Mouse (Mus musculus) kidney, postnatal 10 days (tissue): Measurements from ENCODE around the gene Megf6.
A peak's percentile ranks its signal among the peaks of the same experiment; 100 is the strongest.

ENCODE experiments used
- DNase-seq: peaks from one replicate; pipeline ENCODE4 v3.0.0; 2021; ENCODE audit warnings: mixed read lengths

Gene Megf6

DNA sequence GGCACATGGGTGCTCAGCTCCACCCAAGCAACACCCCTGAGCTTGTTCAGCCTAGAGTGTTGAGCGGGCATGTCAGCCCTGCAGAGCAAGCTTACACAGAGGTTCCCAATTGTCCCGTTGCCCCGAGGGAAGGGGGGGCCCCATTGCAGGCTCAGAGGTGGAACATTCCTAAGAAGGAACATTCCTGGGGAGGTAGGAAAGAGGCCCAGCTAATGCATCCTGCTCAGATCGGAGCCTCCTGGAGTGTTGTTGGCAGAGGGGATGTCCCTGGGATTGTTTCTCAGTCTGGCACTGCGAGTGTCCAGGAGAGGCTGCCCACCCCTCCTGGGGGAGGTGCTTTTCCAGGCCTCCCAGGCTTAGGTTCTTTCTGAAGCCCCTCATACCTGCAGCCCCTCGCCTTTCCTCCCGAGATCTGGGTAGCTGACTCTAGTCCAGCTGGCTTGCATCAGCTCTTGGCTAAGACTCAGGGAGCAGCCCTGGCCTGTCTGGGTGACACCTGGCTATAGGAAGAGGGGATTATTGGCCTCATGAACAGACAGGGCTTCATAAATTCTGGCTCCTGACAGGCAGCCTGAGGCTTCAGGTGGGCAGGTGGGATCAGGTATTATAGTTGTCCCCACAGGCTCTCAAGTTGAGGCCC lies 47.3 kb downstream of the Megf6 start:
- no peak for DNase-seq

DNA sequence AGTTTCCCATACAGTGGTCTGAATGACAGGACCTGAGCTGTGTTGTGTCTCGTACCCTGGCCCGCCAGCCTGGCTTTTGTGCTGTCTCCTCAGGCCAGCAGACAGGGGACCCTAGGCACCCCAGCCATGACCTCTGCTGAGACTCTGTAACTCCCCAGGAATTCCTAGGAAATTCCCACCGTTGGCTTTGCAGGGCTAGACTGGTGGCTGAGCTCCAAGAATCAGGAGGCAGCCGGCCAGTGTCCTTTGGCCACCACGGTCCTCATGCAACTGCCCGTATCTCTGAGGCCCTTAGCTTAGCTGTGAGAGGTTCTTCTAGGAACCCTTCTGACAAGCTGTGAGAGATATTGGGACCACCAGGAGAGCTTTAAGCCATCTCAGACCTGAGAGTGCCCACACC lies 52.2 kb downstream of the Megf6 start:
- DNase-seq, result peak; percentile 49

DNA sequence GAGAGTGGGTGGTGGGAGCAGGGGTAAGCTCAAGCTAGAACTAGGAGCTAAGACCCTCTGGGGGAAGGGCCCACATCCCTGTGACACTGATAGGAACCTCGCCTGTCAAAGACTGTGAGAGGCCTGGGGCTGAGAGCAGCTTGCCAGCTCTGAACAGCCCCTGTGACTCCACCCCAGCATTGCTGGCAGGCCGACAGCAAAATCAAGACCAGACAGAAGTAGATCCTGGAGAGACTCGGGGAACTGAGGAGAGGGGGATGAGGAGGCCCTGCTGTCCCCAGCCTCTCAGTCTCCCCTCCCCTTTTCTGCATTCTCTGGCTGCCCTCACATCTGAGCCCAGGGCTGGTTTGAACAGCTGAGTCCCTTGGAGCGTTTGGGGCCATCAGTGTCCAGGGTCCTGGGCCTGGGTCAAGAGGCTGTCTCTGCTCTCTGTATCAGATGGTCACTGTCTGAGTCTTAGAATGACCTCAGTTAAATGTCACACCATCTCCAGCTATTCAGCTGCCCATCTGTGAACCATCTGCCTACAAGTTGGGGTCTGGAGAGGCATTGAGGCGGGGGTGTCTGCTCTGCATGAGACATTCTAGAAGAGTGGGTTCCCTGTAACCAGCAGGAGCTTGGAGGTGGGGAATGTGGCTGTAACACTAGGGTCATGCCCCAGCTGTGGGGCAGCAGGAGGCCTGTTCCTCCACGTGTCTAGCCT lies 53.9 kb downstream of the Megf6 start:
- no peak for DNase-seq

DNA sequence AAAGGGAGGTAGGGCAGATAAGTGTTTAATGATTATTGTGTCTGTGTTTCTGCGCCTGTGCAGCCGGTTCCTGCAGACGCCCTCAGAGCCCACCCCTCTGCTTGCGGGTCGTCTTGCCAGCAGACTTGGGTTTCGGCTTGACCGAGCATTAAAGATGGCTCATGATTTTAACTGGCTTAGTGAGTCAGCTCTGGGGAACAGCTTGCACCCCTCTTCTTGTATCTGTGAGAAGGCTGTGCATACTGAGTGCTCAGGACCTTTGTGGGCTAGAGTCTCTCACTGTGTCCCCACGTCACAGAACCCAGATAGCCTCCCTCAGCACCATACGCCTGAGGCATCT lies 54.4 kb downstream of the Megf6 start:
- no peak for DNase-seq

DNA sequence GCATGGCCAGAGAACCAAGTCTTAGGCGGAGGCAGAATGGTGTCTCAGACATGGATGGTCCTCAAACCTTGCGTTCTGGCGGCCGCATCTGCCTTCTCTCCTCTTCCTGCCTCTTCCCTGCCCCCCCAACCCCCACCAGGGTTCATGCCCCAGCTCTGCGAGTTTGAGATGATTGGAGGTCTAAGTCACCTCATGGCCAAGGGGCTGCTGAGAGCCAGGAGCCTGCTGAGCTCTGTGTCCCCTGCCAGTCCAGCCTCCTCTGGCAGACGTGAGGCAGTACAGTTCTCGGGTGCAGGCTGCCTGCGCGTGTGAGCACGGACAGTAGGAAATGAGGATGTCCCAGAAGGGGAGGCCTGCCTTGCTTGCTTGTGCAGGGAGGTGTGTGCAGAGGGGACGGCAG lies 56.1 kb downstream of the Megf6 start:
- no peak for DNase-seq

DNA sequence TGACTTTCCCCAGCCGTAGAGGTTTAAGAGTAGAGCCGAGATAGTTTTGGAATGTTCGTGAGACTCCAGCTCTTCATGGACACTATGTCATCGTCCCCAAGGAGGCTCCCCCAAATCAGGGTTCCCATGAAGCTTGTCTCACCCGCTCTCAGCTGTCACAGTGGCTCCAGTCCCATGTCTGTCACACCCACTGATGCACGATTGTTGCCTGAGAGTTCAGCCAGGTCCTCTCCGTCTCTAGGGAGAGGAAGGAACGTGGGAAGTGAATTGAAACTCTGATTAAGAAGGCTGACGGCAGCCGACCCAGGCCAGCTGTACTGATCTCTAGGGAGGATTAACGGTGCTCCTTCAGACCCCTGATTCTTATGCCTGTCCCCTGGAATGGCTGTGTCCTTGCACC lies 57.8 kb downstream of the Megf6 start:
- no peak for DNase-seq

DNA sequence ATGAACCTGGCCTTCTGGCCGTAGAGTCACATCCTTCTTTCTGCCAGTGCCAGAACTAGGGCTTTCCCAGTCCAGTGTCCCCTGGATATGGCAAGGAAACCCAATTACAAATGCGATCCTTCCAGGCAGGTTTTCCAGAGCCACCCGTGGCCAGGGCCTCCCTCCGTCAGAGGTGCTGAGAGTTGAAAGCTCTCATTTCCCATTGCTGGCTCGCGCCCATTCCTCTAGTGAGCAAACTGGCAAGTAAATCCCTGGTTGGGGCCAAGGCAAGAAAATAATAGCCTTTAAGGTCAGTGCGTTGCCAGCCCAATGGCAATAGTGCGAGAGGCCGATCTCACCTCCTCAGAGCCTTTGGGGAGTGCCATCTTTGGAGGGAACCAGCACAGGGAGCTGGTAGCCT lies 59.0 kb downstream of the Megf6 start:
- no peak for DNase-seq

DNA sequence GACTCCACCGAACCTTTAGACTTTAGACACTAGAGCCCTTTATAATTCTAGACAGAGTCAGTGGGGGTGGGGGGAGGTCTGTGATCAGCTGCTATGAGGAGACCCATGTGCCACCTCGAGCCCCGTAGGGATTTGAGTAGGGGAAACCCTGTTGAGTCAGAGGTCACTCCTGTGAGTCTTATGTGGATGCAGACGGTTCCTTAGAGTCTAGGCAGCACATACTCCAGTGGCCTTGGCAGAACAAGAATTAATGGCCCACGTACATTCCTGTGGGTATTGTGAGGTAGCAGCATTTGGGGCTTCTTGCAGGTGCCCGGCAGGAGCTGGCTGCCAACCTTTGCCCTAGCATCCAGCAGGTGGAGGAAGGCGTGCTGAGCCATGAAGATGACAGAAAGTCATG lies 60.9 kb downstream of the Megf6 start:
- no peak for DNase-seq

DNA sequence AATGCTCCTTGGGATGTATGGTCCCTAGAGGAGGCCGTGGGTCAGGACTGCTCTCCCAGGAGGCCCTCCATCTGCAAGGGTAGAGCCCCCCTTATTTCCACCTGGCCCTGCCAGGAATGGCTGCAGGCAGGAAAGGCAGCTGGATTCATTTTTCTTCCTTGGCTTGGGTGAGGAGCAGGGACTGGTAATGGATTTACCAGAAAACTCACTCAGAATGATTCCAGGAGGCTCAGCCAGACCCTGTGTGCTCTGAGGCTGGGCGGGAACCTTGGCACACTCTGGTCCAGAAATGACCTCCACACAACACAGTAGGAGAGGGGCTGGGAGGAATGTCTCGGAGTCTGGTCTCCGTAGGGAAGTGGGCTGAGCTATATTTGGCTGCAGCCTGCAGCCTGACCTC lies 61.8 kb downstream of the Megf6 start:
- no peak for DNase-seq

DNA sequence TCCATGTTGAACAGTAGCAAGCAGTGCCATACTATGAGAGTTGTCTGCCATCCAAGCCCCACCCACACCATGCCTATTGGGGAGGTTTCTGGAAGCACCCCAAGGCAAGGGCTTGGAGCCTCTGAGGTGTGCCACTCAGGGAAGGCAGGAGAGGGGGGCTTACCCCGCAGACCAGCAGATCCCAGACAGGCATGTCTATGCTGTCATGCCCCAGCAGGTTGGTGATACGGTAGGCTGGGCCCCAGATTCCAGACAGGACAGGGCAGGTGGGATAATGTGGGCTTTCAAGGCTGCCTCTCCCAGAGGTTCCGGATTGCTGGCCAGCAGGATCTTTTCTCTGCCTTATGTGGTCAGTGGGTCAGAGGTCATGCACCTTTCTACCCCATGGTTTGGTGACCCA lies 65.5 kb downstream of the Megf6 start:
- DNase-seq, result no peak

DNA sequence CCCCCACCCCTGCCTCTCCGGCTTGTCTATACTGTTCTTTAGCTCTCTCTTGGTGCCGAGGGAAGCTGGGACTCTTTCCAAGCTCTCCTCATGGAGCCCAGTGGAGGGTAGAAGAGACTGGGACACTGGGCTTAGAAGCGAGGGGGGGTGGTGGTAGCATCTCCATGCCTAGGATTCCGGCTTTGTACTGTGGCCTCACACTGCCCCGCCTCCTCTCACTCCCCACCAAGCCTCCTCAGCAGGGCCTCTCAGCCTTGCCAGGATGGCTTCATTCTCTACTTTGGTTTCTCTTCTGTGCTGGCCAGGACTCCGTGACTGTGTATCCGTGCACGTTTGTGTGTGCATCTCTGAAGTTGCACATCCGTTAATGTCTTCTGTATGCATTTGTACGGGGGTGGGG lies 66.4 kb downstream of the Megf6 start:
- DNase-seq, result no peak

DNA sequence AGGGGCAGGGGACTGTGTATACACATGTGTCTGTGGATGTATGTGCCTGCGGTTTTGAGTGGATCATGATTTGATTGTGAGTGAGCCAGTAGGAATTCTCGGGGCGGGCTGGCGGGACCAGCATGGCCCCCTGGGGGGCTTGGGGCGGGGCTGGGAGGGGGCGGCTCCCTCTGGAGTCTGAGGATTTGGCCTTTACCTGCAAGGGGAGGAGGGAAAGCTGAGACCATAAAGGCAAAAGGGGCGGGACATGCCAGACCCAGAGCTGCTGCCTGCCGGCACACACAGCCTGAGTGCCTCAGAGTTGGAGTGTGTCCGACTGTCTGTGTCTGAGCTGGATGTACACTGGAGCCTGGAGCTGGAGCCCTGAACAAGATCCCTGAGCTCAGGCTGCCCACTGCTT lies 66.8 kb downstream of the Megf6 start:
- DNase-seq, result no peak

DNA sequence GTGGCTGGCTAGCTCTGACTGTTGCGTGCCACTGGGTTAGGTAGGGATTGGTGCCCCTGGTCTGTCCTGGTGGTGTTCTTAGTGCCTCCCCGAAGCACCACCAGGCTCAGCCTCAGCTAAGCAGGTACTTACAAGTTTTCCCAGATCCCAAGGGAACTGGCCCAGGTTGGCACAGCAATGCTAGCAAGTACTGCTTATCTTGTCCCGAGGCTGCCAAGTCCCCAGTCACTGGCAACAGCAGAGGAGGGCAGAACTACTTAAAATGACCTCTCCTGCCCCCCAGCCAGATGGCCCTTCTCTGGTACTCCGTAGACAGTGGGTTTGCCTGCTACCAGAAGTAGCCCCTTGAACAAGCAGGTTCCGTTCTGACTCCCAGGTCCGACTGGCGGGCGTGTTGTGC lies 68.7 kb downstream of the Megf6 start:
- no peak for DNase-seq

DNA sequence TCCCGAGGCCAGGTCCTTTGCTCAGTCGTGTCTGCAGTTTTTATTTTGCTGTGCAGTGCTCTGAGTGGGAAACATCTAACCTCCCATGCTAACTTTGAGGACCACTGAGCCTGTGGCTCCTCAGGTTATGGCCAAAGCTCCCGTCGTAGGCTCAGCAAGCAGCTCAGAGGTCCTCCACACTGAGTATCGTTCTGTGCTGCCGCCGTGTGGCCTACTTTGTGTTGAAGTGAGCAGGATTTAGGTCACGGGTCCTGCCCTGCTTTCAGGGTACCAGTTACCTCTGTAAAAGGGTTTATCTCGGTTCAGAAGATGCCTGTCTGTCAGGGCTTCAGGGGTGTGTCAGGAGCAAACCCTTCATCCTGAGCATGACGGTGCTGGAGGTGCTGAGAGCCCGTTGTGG lies 70.1 kb downstream of the Megf6 start:
- no peak for DNase-seq

DNA sequence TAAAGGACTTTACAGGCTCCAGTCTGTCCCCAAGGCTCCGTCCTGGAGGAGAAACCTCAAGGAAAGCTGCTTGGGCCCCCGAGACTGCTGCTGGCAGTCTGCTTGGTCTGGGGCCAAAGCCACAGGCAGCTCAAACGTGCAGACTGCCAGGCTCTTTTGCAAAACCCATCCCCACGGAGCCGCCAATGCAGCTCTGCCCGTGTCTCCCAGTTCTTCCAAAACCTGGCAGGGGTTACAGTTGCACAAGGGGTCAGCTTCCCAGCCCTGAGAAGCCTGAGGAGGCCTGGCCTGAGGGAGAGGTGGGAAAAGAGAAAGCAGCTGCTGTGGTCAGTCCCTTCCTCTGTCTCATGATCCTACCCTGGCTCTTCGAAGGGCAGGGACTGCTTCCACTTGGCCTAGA lies 74.8 kb downstream of the Megf6 start:
- no peak for DNase-seq

DNA sequence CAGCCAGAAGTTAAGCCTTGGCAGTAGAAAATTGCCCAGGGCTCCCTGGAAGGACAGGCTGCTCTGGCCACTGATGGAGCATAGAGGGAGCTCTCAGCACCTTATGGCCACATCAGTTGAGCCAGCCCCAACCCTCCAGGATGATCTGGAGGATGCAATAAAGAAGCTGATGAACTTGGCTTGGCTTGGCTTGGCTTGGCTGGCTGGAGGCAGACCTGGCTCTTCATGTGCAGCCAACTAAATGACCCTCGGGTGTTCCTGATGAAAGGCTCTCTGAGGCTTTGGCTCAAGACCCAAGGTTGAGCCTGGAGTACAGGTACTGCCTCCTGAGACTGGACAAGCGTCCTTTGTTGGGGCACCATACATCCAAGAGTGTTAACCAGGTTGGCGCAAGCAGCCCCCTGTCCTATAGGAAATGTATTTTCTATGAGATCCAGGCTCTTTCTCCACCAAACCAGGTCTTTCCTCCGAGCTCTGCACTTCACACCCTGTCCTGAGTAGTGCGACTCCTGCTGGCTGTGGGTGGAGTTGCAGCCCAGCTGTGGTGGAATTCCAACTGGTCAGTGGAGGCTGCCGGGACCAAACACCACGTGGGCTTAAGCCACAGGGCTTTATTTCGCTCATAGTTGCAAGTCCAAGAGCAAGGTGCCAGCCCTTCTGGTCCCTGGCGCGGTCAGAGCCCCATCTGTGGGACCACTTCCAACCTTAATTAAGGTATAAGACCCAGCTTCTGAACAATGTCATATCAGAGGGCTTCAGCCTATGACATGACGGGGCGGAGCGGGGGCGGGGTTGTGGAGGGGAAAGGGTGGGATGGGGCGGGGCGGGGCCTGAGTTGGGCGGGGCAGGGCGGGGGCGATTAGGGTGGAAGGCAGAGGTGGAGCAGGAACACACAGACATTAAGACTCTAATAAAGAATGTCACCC lies 75.8 kb downstream of the Megf6 start:
- DNase-seq, result peak; percentile 92

DNA sequence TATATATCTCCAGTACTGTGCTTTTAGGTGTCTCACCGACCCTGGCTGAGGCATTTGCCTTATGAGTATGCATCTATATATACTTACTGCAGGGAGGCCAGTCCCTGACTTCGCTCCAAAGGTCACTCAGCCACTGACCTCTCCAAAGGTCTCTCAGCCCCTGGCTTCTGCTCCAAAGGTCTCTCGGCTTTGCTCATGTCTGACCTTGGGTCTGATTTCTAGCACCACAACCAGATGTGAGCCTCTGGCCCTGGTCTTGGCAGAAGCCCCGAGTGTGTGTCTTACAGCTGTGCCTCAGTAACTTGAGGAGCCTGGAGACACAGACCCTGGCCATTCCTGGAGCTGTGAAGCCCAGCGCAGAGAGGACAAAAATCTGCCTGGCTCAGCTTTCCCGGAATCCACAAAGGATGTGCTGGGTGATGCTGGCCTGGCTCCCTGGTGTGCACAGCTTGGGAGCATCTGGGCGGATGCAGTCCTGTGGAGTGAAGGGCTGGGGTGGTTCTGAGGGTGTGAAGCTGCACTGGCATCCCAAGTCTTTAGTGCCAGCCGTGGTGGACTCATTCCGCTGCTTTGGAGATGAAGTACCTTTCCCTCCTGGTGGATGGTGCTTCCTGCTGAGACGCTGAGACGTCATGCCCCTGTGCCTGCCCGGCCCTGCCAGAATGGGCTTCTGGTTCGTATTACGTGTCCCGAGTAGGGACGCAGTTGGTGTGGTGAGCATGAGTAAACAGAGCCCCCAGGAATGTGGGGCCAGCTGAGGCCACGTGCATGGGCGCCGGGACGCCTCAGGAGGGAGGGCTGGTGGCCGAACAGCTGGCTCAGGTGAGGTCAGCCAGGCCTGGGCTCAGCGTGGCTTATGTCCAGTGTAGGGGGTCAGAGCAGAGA lies 76.9 kb downstream of the Megf6 start:
- no peak for DNase-seq

DNA sequence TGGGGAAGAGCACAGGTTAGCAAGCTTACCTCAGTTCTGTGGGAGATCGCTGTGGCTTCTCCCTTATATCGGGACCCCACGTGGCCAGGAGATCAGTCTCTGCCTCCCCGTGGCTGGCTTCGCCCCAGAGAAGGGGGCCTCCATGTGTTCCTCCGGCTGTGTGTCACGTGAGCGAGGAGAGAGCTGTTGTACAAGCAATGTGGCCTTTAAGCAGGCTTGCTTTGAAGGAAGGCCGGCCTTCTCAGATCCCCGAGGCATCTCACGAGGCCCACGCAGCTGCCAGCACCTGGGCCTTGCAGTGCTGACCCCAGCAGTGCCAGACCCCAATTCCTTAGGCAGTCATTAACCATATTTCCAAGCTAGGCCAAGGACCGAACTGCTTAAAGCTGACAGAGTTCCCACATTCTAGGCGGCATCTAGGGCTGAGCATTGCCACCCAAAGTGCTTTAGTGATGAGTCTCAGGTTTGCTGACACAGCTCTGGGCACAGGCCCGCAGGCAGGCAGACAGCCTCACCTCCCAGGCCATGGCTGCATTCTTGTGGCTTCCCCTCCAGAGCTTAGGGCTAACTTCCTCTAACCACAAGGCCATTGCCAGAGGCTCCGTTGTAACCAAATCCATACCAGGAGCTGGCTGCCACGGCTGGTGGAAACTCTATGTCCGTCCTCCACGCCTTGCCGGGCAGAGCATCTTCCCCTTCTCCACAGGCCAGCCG lies 77.7 kb downstream of the Megf6 start:
- no peak for DNase-seq

DNA sequence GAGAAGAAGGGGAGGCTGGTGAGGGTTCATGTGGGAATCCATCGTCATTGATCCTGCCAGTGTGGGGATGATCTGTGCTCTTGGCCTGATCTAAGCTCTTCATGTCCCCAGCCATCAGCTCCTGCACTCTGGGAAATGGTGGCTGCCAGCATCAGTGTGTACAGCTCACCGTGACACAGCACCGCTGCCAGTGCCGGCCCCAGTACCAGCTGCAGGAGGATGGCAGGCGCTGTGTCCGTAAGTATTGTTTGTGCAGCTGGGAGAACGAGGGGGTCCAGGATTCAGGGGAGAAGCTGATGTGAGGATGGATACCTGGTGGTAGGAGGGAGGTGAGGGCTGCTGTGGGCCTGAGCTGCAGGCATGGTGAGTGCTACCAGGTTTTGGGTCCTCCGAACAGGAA lies 78.8 kb downstream of the Megf6 start:
- DNase-seq, result no peak

DNA sequence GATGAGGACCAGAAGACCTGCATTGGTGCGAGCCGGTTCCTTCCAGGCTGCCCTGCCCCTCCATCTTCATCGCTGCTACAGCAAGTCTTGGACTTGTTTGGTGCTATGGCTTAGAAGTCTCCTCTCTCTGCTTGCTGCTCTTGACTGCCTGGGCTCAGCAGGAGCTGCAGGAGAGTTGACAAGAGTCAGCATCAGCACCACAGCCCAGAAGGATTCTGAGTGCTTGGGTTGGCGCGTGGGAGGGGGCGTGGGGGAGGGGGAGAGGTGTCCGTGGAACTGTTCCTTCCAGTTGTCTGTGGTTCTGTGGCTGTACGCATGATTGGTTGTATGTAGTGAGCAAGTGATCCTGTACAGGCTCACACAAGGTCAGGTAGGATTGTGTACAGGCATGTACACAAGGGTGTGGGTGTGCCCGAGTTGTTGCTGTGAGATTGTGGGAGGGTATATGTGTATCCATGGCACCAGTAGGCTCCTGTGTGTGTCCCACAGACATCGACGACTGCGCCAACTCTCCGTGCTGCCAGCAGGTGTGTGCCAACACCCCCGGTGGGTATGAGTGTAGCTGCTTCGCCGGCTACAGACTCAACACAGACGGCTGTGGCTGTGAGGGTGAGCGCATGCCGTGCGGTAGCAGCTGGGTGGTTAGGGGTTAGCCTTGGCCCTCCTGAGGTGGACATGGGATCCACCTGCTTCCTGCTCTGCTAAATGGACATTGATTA lies 82.2 kb downstream of the Megf6 start:
- DNase-seq, result no peak

DNA sequence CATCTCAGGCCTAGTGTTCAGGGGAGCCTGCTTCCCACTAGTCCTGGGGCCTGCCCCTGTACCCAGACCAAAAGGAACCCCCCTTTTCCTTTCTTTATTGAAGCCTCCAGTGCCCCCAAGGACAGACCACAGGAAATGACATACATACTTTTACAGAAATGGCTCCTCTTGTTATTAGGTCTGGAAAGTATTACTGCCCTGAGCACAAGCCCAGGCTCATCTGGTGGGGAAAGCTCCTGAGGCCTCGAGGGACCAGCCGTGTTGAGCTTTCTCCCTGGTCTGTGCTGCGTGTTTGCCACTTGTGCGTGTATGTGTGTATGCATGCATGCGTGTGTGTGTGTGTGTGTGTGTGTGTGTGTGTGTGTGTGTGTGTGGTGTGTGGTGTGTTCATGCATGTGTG lies 90.2 kb downstream of the Megf6 start:
- DNase-seq, result no peak

DNA sequence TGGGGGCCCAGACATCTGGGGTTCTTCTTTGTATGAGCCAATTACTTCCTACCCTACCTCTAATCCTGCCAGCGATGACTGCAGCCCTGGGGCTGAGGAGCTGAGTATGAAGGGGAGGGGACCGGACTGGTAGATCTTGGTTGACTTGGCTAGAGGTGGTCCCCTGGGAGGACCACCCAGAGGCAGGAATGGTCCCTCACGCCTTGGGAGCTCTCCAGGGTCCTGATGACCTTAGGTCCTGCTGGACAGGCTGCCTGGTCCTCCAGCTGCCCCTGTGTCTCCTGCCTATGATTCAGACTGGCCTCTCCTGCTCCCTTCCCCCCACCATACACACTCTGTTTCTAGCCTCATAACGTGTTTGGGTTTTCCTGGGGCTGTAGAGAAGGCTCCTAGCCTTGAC lies 91.5 kb downstream of the Megf6 start:
- peak; percentile 59 for DNase-seq
